Mouse (Mus musculus): ENCODE data around the gene Poc1a.

Gene Poc1a

DNA sequence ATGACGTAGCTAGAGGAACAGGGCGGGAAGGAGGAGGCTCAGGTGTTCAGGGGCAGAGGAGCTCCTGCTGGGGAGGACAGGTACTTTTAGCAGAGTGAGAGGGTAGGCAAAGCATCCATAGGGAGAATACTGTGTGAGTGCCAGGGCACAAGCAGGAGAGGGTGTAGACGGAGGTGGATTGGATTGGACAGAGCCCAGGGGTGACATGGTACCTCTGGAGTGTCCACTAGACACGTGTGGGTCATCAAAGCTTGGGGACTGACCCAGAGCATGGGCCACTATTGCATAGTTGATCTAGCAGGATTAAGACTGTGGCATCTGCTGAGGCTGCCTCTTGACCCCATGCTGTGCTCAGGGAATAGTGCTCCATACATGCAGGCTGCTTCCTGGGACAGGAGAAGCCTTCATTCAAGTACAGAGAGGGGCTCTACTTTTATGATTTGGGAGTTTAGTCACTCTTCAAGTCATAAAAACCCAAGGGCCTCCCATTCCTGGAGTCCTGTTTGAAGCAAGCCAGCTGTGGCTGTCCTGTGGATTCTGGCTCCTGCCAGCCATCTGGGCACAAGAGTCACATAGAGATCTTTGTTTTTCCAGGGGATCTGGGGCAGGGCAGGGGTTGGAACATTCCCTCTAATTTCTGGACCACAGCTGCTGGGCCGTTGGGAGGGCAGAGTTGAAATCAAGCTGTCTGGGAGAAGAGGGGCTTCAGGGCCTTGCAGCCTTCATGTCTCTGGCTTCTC, 48.1 kb downstream of the Poc1a start:
- no peak for DNase-seq (ENCODE audit: inconsistent age in 2 of 2, low spot score in 1 of 2)

DNA sequence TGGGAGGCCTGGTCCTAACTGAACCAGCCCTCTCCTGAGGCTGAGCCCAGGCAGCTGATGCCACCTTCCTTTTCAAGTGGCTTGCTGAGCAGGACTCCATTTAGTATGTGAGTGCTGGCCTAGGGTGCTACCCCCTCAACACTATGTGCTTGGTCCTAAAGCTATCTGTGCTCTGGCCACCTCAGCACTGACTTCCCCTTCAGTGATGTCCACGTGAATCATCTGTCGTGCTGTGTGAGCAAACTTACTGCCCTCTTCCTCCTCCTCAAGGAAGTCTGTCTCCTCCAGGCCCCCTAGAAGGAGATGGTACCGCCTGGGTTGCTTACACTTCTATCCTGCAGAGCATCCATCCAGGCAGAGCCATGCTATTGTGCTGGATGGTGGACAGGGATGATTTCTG, 51.9 kb downstream of the Poc1a start:
- DNase-seq (ENCODE audit: inconsistent age in 2 of 2, low spot score in 1 of 2), result no peak

DNA sequence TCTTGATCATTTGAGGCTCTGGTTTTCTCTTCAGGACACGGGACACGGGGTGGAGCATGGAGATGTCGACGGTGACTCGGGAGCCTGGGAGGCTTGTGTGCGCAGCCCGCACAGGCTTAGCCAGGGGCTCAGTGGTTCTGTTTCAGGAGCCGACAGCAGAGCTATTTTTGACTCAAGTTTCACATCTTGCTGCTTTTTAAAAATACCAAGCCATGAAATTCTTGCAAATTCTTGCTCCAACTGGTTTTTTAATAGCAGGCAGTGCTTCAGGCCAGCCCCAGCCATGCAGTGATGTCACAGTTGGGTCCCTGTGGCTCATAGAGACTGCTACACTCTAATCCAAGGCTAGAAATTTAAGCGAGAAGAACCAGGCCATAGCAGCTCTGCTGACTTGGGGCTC, 56.8 kb downstream of the Poc1a start:
- no peak for DNase-seq (ENCODE audit: inconsistent age in 2 of 2, low spot score in 1 of 2)

DNA sequence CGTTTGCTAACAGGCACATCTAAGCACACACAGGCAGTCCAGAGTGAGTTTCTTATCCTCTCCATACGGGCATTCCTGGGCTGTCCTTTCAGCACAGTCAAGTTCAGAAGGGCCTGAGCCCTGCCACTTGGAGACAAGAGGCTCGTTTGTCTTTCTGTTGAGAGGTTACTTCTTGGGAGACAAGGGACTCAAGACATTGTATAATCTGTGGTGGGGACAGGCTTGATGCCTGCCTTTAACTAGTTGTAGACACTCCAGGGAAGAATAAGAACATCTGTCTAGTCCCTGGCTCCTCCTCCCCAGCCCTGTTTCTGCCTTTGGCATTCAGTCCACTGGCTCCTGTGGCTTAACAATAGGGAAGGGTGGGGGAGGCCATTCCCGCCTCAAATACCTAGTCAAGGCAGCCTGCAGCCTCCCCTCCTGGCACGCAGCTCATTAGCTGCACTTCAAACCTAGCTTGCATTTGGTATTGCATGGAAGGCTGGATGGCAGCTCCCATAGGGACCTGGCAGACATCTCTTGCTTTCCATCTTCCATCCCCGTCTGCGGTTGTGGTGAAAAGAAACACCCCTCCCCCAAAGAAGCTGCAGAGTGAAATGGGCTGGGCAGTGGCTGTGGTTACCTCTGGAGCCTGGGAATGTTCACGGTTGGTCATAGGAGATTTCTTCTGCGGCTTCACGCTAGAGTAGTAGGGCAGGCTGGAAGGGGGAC, 57.8 kb downstream of the Poc1a start:
- no peak for DNase-seq (ENCODE audit: inconsistent age in 2 of 2, low spot score in 1 of 2)

DNA sequence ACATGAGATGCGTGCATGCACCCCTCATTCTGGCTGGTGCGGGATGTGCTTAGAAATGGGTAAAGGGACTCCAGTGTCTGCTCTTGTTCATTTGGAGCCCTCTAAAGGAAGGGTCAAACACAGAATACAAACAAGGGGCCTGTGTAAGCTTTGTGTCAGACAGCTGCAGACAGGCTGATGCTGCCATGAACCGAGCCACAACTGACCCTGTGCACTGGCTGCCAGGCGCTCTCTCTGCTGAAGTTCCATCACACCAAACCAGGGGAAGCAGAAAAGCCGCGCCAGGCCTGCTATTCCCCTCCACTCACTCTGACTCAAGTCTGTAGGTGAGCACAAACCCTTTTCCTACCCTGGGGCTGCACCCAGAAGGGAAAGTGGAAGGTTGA, 58.3 kb downstream of the Poc1a start:
- DNase-seq (ENCODE audit: inconsistent age in 2 of 2, low spot score in 1 of 2), result no peak

DNA sequence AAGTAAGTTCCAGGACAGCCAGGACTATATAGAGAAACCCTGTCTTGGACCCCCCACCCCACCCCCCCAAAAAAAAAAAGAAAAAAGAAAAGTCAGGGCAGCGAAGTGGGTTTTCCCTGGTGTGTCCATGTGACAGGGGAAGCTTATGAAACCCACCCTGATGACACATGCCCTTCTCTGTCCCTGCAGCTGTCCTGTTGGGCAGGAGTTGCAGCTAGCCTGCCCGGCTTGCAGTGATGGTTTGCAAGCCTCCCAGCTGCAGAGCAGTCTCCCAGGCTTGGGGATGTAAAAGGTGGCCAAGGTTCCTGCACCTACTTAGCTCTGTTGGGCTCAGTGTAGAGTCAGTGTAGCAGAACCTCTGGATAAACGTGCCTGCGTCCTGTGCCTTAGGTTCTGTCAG, 58.9 kb downstream of the Poc1a start:
- no peak for DNase-seq (ENCODE audit: inconsistent age in 2 of 2, low spot score in 1 of 2)

DNA sequence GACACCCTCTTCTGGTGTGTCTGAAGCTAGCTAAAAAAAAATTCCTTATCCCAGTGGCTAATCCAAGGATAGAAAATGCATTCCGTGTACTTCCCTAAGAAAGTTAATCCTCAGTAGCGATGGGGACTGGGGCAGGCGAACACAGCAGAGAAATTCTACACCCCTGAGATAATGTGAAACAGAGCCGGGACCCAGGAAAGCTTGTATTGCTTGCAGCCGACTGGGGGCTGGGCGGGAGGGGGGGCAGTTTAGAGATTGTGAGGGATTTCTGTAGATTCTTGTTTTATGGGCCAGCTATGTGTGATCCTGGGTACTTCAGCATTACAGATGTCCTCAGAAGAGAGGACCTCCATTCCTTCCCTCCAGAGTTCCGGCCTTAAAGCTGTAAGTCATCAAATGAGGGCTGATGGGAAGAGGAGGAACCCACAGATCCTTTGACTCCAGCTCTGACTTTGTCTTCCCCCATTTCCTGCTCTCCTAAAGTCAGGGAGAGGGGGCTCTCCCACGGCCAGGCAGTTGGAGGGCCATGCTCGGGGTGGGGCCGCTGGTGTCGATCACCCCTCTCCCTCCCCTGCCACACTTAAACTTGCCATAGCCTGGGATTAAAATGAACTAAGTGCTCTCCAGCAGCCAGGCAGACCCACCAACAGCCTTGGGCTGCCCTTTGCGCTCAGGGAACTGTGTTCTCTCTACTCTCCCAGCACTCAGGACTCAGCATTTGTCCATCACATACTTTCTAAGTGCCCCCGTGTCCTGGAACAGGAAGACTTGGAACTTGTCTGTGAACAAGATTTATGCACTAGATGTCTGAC, 59.8 kb downstream of the Poc1a start:
- DNase-seq (ENCODE audit: inconsistent age in 2 of 2, low spot score in 1 of 2), result no peak

DNA sequence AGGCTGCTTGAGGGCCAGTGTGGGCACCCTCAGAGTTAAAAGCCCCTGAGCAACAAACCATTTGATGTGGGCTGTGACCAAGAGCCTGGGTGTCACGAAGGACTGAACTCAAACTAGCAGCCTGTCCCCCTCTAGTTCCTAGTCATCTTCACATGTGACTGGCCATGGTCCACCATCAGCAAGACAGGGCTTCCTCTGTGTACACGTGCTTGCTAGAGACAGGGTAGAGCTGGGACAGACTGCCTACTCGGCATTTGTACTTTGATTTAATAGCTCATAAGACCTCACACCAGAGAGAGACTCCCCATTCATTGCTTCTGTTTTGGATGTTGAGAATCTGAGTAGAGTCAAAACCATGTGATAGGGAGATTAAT, 60.4 kb downstream of the Poc1a start:
- DNase-seq (ENCODE audit: inconsistent age in 2 of 2, low spot score in 1 of 2), result no peak

DNA sequence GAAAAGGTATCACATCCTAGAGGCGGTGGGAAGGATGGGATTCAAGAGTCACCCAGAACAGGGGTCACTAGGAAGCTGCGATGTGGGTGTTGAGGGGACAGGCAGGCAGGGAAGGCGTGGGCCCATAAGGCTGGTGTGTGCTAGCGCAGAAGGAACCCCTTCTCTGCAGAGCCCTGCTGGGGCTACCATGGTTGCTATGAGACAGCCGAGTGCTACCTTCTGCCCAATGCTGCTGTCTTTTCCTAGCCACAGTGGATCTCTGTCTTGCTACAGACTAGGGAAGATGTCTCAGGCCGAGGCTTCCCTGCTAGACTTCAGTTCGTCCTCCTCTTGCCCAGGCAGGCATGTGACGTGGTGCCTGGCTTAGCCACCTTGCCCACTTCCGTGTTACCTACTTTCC, 61.7 kb downstream of the Poc1a start:
- no peak for DNase-seq (ENCODE audit: inconsistent age in 2 of 2, low spot score in 1 of 2)

DNA sequence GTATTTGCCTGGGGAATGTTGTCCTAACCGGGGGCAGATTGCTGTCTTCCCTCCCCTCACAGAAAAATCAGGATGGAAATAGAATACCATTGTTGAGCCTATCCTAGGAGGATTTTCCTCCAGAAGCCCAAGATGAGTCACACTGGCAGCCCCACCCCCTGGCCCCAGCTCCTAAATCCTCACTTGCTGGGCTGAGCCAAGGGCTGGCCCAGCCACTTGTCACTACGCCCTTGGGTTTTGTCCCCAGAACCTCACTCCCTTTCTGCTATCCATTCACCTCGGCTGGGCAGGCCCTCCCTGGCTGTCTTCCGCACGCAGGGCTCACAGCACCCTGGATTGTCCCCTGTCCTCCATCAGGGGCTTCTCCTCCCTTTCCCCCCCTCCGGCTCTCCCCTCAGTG, 64.3 kb downstream of the Poc1a start:
- DNase-seq (ENCODE audit: inconsistent age in 2 of 2, low spot score in 1 of 2), result peak; percentile 87 to 92

DNA sequence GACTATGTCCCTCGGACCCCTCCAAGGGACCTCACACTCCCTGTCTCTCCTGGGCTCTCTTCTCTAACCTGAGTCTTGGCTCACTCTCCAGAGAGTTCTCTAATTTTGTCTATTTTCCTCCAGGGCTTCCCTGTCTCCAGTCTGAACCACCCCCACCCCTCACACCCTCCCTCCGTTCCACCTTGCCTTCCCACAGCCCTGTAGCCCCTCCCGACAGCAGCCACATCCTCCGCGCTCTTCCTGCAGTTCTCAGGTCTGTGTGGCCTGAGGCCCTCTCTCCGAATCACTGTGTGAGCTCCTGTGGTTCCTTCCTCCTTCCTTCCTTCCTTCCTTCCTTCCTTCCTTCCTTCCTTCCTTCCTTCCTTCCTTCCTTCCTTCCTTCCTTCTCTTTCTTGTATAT, 64.8 kb downstream of the Poc1a start:
- no peak for DNase-seq (ENCODE audit: inconsistent age in 2 of 2, low spot score in 1 of 2)

DNA sequence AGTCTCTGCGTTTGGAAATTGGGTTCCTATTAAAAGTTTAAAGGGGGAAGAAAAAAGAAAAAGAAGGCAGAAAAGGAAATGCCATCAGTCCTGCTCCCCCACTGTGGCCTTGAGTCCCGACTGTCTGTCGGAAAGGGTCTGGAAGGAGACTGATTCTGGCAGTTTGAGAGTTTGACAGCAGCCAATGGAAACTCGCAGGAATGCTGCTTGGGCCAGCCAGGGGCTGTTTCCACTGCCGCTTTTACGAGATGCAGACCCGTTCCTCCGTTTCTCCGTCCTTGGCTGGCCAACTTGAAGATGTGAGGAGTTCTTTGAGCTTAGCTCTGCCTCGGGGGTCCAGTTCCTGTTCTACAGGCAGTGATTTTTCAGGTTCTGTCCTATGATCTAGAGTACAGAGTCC, 67.4 kb downstream of the Poc1a start:
- DNase-seq (ENCODE audit: inconsistent age in 2 of 2, low spot score in 1 of 2), result no peak

DNA sequence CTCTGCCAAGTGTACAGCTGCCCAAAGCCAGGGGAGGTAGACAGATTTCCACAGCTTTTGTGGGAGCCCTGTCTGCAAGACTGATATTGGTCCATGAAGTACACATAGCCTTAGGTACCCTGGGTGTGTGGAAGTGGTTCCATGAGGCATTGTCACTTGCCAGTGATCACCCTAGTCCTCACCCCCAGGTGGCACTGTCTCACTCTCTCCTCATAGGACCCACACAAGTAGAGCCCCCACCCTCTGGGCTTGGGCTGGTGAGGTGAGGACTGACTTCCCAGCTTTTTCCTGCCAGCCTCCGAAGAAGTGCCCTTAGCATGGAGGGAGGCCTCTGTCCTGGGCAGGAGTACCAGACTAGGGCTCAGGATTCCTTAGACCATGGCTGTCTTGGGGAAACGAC, 68.2 kb downstream of the Poc1a start:
- peak in 1 of 2 experiments; percentile 61 for DNase-seq (ENCODE audit: inconsistent age in 2 of 2, low spot score in 1 of 2)

DNA sequence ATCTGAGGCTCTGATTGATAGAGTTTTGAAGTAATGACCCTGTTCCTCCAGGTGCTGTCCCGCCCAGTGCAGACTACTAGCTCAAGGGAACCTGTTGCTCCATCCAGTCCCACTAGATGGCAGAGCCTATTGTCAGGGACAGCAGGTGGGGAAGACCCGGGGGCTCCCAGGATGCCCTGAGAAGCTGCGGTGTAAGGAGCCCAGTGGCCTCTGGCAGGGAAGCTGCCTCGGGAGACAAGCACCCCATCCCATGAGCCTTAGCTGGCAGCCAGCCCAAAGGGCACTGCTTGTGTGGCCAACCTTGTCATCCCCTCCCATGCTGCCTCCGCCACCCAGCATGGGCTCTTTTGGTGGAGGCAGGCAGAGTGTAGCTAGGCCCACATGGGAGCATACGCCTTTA, 70.3 kb downstream of the Poc1a start:
- no peak for DNase-seq (ENCODE audit: inconsistent age in 2 of 2, low spot score in 1 of 2)

DNA sequence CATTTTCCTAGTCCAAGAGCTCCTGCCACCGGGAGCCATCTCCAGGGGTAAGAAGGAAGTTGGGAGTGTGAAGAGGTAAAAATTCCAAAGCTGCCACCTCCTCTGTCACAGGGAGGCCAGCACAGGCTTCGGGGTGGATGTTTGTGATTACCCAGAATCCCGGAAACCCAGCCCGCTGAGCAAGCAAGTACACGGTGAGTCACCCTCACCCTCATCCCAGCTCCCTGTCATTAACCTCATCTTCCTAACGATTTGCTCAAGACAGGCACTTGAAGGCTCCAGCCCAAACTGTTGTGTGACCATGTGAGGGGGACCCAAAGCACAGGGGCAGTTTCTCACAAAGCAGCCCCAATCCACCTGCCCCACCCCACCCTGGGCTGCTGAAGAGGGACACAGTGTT, 72.9 kb downstream of the Poc1a start:
- peak in 1 of 2 experiments; percentile 54 for DNase-seq (ENCODE audit: inconsistent age in 2 of 2, low spot score in 1 of 2)

DNA sequence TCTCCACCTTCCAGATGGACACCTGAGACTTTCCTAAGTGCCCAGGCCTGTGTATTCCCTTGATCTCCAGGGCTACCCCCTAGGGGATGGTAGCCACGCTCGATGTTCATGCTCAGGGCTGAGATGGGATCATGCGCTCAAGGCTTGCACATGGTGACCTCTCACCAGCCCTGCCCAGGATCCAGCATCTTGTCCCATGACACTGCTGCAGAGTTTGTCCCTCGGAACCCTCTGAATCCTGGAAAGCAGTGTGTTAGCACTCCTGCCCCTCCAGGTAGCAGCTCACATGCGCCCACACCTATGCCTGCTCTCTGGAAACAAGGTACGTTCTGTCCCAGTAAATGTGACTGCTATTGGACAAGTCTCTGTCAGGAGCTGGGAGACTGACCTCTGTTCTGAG, 73.9 kb downstream of the Poc1a start:
- DNase-seq (ENCODE audit: inconsistent age in 2 of 2, low spot score in 1 of 2), result no peak

DNA sequence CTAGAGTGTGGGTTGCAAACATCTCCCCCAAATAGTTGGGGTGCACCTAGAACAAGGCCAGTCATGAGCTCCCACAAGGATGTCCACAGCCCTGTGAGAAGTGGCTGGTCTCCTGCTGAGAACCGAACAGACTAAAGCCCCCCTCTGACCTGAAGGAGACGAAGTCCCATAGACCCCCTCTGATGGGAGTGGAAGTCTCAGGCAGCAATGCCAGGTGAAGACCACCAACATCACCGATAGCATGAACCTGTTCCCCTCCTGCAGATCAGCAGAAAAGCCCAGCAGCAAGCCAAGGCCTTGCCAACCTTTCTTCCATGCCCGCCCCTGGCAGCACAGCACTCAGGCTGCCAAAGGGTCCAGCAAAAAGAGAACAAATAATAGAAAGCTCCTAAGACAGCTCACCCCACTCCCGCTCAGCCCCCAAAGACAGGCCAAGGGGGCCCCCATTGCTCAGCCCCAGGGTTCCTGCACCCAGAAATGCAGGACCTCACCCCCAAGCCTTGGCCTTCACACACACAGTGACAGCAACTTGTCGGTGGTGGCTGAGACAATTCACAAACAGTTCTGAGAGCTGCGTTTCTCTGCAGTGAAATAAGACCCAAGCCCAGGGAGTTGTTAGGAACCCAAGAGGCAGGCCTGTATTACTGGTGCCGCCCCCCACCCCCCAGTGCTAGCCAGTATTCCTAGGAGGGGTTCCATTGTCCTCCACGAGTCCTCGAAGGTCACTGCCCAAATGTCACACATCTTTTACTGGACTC, 74.5 kb downstream of the Poc1a start:
- no peak for DNase-seq (ENCODE audit: inconsistent age in 2 of 2, low spot score in 1 of 2)

DNA sequence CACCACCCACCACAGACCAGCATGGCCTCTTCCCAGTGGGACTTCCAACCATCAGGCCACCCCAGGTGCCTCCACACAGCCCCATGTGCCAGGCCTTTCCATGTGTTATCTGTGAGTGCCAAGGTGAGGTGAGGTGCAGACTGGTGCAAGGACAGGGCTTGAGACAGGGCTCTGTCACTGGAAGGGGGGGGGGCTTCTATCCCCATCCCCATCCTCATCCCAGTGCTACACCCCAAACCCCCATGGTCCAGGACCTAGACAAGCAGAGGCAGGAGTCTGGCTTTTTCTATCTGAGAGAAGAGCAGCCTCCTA, 75.1 kb downstream of the Poc1a start:
- DNase-seq (ENCODE audit: inconsistent age in 2 of 2, low spot score in 1 of 2), result no peak

DNA sequence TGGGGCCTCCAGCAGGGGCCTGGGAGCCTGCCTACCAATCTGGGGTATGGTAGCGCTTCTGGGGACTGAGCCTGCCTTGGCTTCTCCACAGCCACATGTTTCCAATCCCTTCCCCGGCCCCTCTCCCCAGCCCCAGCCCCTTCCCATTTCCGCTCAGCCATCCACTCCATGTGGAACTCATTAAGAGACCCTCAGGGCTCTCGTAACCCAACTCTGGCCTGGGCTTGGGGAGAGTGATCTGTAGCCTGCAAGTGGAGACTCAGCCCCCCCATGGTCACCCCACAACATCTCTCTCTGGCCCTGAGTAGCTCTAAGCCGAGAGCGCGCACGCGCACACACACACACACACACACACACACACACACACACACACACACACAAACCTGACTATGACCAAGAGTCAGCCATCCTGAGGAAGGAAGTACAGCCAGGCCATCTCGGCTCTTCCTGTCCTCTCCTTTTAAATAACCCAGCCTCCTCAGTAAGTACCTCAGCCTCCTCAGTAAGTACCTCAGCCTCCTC, 75.5 kb downstream of the Poc1a start:
- DNase-seq (ENCODE audit: inconsistent age in 2 of 2, low spot score in 1 of 2), result no peak

DNA sequence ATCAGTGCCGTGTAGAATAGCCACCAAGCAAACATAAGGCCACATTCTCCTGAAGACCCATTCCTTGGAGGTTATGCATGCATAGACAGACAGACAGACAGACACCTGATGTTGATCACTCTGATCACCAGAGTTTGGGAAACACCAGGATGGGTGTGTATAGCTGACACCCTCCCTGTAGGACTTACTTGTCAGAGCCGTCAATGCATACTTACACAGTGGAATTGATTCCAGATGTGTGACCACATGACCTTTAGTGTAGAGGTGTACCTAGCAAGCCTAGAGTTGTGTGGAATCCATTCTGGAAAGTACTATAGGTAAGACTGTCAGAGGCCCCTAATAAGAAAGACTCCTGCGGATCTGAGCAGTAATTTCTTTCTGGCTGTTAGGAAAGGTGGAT, 76.3 kb downstream of the Poc1a start:
- no peak for DNase-seq (ENCODE audit: inconsistent age in 2 of 2, low spot score in 1 of 2)

DNA sequence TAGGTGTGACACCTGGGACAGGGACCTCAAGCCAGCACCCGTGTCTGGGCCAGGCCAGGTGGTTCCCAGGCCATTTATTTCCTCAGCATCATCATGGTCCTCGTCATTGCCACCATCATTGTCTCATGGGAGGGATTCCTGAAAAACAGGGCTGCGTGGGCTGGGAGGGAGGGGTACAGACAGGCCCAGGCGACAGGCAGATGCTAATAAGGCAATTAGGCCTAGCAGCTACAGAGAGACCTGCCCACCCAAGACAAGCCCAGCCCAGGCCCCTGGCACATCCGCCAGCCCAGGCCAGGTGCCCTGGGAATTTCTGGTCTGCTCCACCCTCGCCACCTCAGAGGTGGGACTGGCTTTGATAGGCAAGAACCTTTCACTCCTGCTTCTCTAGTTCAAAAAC, 78.4 kb downstream of the Poc1a start:
- DNase-seq (ENCODE audit: inconsistent age in 2 of 2, low spot score in 1 of 2), result no peak
